Mouse (Mus musculus) cerebellum, adult (tissue): ENCODE data around the gene Prss42.
"Not testable (repeated sequence)": the region's sequence is repeated elsewhere in the genome, so short reads cannot be mapped to it uniquely, and the experiment has no call there.

Experiments used
- ATAC-seq: cut with Nextera tagmentation; 2 replicates; pipeline ENCODE4 v1.9.2; 2017; ENCODE audit warnings: mild to moderate bottlenecking, moderate library complexity, mixed read lengths; ENCODE audit not compliant: insufficient number of reproducible peaks, low FRiP score, low TSS enrichment

The Prss42 gene

GRCm38 (mm10) chr9:110783611-110784010 lies 14.4 kb upstream of the Prss42 start:
- no peak for ATAC-seq

GRCm38 (mm10) chr9:110788169-110788568 lies 9.8 kb upstream of the Prss42 start:
- ATAC-seq: no peak

DNA sequence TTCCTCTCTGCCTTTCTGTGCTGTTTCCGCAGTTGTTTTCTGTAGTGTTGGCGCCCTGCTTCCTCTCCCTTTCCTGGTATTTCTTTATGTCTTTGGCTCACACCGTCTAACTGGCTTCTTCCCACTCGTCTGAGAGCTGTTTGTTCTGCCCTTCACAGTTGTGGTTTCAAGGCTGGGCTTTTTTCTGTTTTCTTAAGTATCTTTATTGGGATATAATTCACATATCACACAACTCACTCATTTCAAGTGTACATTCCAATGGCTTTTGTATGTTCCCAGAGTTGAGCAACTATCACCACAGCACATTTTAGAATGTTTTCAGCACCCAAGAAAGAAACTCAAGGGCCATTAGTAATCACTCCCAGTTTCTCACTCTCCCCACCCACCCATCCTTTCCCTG lies 7.5 kb upstream of the Prss42 start:
- ATAC-seq: no peak

- no peak for ATAC-seq
Measured at GRCm38 (mm10) chr9:110797013-110797412, 953 bp upstream of the Prss42 start.

DNA sequence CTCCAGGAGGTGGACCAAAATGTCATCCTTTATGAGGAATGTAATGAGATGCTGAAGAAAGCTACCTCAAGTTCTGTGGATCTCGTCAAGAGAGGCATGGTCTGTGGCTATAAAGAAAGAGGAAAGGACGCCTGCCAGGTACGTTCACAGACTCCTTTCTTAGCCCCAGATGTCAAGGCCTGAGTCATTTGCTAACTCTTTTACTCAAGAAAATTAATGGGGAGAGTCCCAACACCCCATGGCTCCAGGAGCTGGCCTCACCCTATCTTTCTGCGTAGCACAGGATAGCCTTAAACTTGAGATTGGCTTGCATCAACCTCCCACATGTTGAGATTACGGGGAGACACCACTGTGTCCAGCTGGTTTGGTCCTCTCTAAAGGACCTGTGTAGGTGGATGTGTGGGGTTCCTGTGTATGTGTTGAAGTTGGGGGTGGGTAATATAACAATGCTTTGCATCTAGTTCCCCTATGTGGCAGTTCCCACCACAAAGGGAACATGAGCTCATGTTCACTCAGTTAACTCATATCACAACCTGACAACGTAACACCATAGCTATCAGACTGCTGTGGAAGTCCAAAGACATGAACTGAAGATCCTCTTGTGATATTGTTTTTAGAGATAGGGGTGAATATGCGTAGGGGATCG lies 3.0 kb downstream of the Prss42 start:
- no peak for ATAC-seq

DNA sequence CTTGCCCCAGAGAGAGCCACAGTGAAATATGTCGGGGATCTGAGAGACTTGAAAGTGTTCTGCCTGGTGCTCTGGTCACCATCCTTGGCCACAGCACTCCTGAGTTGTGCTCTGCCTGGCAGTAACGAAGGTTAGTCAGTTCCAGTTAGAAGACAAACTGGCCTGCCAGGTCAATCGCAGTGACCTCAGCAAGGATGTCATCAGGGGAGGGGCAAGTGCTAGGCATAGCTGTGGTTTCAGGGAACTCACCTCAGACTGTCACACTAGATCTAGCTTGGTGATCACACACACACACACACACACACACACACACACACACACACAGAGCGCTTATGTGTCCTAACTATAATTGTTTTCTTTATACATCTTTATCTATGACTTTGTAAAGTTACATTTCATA lies 5.3 kb downstream of the Prss42 start:
- no peak for ATAC-seq

- ATAC-seq: no peak
Measured at GRCm38 (mm10) chr9:110810051-110810450, 12.1 kb downstream of the Prss42 start.

DNA sequence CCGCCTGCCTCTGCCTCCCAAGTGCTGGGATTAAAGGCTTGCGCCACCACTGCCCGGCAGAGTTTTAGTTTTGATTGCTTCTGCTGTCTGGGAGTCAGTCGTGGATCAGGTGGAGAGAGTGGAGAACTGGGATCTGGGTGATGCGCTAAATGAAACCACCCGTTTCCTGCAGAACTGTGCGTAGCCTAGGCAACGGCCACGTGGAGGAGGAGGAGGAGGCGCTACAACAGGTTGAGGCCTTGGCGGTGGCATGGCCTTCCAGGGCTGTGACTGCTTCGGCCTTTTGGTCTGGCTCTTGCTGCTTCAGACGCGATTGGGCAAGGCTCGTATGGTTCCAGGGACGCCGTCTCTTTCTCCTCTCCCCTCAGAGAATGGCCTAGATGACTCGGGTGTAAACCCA lies 15.8 kb downstream of the Prss42 start, which contains the start of gene Prss44:
Prss44 (plus strand) TSS at position 206 of the 400 bp plus-strand sequence.
- no peak for ATAC-seq

DNA sequence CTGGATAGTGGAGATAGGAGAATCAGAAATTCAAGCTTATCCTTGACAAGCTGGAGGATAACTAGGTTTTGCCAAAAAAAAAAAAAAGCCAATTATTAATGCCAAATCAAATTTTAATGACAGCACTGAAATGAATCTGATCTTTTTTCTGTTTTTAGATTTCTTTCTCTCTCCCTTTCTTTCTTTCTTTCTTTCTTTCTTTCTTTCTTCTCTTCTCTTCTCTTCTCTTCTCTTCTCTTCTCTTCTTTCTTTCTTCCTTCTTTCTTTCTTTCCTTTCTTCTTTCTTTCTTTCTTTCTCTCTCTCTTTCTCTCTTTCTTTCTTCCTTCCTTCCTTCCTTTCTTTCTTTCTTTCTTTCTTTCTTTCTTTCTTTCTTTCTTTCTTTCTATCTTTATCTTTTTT lies 22.6 kb downstream of the Prss42 start:
- not testable (repeated sequence) for ATAC-seq

- ATAC-seq: no peak
Measured at GRCm38 (mm10) chr9:110821436-110821835, 23.5 kb downstream of the Prss42 start.

GRCm38 (mm10) chr9:110825426-110825825 lies 27.5 kb downstream of the Prss42 start:
- no peak for ATAC-seq

- no peak for ATAC-seq
Measured at GRCm38 (mm10) chr9:110825832-110826231, 27.9 kb downstream of the Prss42 start.

DNA sequence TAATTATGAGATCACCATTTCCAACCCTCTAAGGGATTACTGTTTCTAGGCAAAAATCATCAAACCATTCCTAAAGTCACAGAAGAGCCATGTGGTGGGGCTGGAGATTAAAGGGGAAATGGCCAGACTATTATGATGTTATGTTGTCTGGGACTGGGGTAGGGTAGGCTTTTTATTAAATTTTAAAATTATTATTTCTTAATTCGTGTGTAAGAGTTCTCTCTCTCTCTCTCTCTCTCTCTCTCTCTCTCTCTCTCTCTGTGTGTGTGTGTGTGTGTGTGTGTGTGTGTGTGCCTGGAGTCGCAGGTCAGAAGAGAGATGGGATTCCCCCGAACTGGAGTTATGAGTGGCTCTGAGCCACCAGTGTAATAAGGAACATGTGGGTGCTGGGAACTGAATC lies 28.4 kb downstream of the Prss42 start, which contains the start of gene Prss43:
Prss43 (plus strand) TSS at position 301 of the 400 bp plus-strand sequence.
- ATAC-seq: no peak

GRCm38 (mm10) chr9:110833021-110833420 lies 35.1 kb downstream of the Prss42 start:
- ATAC-seq: no peak

DNA sequence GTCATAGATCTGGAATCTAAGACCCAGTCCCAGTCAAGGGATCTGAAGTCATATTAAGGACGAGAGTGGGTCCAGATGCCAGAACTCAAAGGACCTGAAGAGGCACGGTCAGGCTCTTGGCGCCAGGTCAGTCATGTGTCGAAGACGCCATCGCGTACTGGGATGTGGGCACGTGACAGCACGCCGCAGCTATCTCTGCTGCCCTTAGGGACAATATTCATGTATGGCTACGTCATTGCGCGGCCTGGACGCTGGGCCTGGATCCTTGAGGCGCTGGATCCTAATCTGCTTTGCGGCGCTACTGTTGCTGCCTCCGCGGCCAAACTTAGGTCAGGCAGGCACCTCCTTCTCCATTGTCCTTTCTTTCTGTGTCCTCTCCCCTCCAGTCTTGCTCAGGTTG lies 36.4 kb downstream of the Prss42 start, which contains the start of gene Prss45:
Prss45 (plus strand) TSS at position 178 of the 400 bp plus-strand sequence.
- ATAC-seq: no peak

- no peak for ATAC-seq
Measured at GRCm38 (mm10) chr9:110834961-110835360, 37.0 kb downstream of the Prss42 start.

- no peak for ATAC-seq
Measured at GRCm38 (mm10) chr9:110836112-110836511, 38.1 kb downstream of the Prss42 start.

DNA sequence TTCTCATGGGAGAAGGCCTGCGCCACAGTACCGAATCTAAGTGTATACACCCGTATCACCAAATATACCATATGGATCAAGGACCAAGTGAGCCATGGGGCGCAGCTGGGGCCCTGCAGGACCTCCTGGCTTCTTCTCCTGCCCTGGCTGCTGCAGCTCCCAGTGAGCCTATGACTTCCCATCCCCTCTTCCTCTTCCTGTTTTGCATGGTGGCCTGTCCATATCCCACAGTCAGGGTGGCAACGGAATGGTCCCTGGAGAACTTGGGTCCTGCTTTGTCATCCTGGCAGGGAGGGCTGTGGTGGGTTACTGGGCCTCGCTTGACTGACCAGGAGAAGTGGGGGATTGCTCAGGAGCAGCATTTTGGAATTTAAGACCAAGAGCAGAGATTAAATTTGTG lies 42.9 kb downstream of the Prss42 start:
- ATAC-seq: no peak

GRCm38 (mm10) chr9:110841438-110841837 lies 43.5 kb downstream of the Prss42 start:
- no peak for ATAC-seq

DNA sequence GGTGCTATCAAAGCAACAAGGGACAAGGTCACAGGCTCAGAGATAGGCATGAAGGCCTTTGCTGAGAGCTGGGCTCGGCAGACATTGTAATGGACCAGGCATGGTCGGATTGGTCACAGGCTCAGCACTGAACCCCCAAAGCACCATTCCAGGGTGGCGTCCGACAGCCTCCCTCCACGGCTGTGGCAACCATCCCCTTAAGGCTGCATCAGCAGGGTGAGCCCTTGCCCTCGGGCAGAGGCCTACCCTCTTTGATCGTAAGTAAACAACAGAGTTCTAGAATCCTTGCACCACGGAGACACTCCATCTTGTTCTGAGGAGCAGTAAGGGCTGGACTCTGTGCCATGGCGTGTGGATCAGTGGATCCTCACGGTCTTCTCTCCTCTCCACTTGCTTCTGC lies 46.2 kb downstream of the Prss42 start, which contains the start of gene Prss46:
Prss46 (plus strand) TSS at position 301 of the 400 bp plus-strand sequence.
- no peak for ATAC-seq

- ATAC-seq: no peak
Measured at GRCm38 (mm10) chr9:110849162-110849561, 51.2 kb downstream of the Prss42 start.
